Mouse (Mus musculus) left cerebral cortex, adult 8-10 months (tissue): ENCODE data around the gene Tmem143. TPM values are rescaled to one million over a fixed set of nuclear protein-coding genes. Genes with fewer than 3 reads are reported as not detected.
"Not testable (repeated sequence)": the region's sequence is repeated elsewhere in the genome, so short reads cannot be mapped to it uniquely, and the experiment has no call there.

Experiments
- DNase-seq, 2 experiments: peaks; one replicate each; pipeline ENCODE4 v3.0.0; 2022; ENCODE audit warnings: low spot score in 2 of 2
- total RNA-seq, 4 experiments: library from RNA; stranded (reverse); gene quantifications; 2 replicates each; pipeline ENCODE4 v1.2.4; 2022

The Tmem143 gene
- total RNA-seq, result 10 to 100 TPM; 18.7 to 24.9 (median 22.7) TPM

GRCm38 (mm10) chr7:45896517-45897257 is at the start of gene Tmem143, which contains the start of gene Syngr4:
Gene Tmem143 (plus strand): TSS chr7:45896941.
Gene Syngr4 (minus strand): TSS chr7:45896714.
- peak; percentile 85 to 97 for DNase-seq

- DNase-seq, result no peak
Observed at GRCm38 (mm10) chr7:45848447-45849027, 48.2 kb upstream of the Tmem143 start.

GRCm38 (mm10) chr7:45850661-45851060 is 46.1 kb upstream of the Tmem143 start:
- DNase-seq, result no peak

- no peak for DNase-seq
Observed at GRCm38 (mm10) chr7:45853089-45853488, 43.7 kb upstream of the Tmem143 start.

GRCm38 (mm10) chr7:45856950-45857901 is 39.5 kb upstream of the Tmem143 start:
- no peak for DNase-seq

GRCm38 (mm10) chr7:45859008-45859407 is 37.7 kb upstream of the Tmem143 start:
- no peak for DNase-seq

- no peak for DNase-seq
Observed at GRCm38 (mm10) chr7:45862804-45863203, 33.9 kb upstream of the Tmem143 start.

- no peak for DNase-seq
Observed at GRCm38 (mm10) chr7:45864435-45864834, 32.3 kb upstream of the Tmem143 start.

GRCm38 (mm10) chr7:45865925-45866910 is 30.5 kb upstream of the Tmem143 start:
- peak; percentile 40 to 80 for DNase-seq

GRCm38 (mm10) chr7:45867871-45868270 is 28.9 kb upstream of the Tmem143 start:
- DNase-seq, result no peak

- DNase-seq, result no peak
Observed at GRCm38 (mm10) chr7:45869107-45869670, 27.6 kb upstream of the Tmem143 start.

GRCm38 (mm10) chr7:45869787-45870186 is 27.0 kb upstream of the Tmem143 start:
- DNase-seq, result no peak

GRCm38 (mm10) chr7:45870282-45871058 is 26.3 kb upstream of the Tmem143 start:
- DNase-seq, result no peak

- peak; percentile 75 to 86 for DNase-seq
Observed at GRCm38 (mm10) chr7:45872624-45873023, 24.1 kb upstream of the Tmem143 start, which contains the start of gene Kdelr1. Gene Kdelr1 (plus strand): TSS chr7:45872772.

GRCm38 (mm10) chr7:45873061-45873947 is 23.4 kb upstream of the Tmem143 start:
- peak in 1 of 2 experiments; percentile 49 for DNase-seq

- no peak for DNase-seq
Observed at GRCm38 (mm10) chr7:45876895-45877294, 19.8 kb upstream of the Tmem143 start.

- DNase-seq, result not testable (repeated sequence)
Observed at GRCm38 (mm10) chr7:45878278-45878677, 18.5 kb upstream of the Tmem143 start, which contains the start of gene Grin2d. Gene Grin2d (minus strand): TSS chr7:45878378.

- no peak for DNase-seq
Observed at GRCm38 (mm10) chr7:45880531-45880930, 16.2 kb upstream of the Tmem143 start.
